Mouse (Mus musculus) hindbrain, embryonic 12.5 days (tissue): ENCODE measurements around the gene Macrod1. TPM values are rescaled to one million over a fixed set of nuclear protein-coding genes. Genes with fewer than 3 reads are reported as not detected.
A peak's percentile ranks its signal among the peaks of the same experiment; 100 is the strongest.
"Not testable (repeated sequence)": the region's sequence is repeated elsewhere in the genome, so short reads cannot be mapped to it uniquely, and the experiment has no call there.

Experiments
- ATAC-seq: fragments of 200-750 bp; cut with Nextera tagmentation; 2 replicates; pipeline ENCODE4 v1.8.0; 2017; ENCODE audit warnings: moderate TSS enrichment; ENCODE audit not compliant: low FRiP score
- H3K27ac ChIP-seq: fragments of 300-500 bp; sonication (generic); 2 replicates; pipeline ENCODE4 v1.5.1; 2016; ENCODE audit warnings: mild to moderate bottlenecking
- H3K27me3 ChIP-seq: fragments of 300-500 bp; sonication (generic); 2 replicates; pipeline ENCODE4 v1.6.1; 2016; ENCODE audit warnings: mild to moderate bottlenecking
- H3K36me3 ChIP-seq: fragments of 300-500 bp; sonication (generic); 2 replicates; pipeline ENCODE4 v1.6.1; 2016; ENCODE audit warnings: mild to moderate bottlenecking
- H3K4me1 ChIP-seq: fragments of 300-500 bp; sonication (generic); 2 replicates; pipeline ENCODE4 v1.6.1; 2016
- H3K4me2 ChIP-seq: fragments of 300-500 bp; sonication (generic); replicated peaks from 2 replicates; pipeline ENCODE4 v1.6.1; 2016; ENCODE audit warnings: mild to moderate bottlenecking
- H3K4me3 ChIP-seq: fragments of 300-500 bp; sonication (generic); 2 replicates; pipeline ENCODE4 v1.5.1; 2016; ENCODE audit warnings: mild to moderate bottlenecking
- H3K9ac ChIP-seq: fragments of 300-500 bp; sonication (generic); 2 replicates; pipeline ENCODE4 v1.6.1; 2016; ENCODE audit warnings: mild to moderate bottlenecking, moderate library complexity
- H3K9me3 ChIP-seq: fragments of 300-500 bp; sonication (generic); replicated peaks from 2 replicates; pipeline ENCODE4 v1.6.1; 2016; ENCODE audit warnings: mild to moderate bottlenecking
- WGBS: fragments of 180-500 bp; shearing (Covaris S2); methylation state at CpG from one replicate; pipeline ENCODE4 v1.1.7; 2016; 5-methylcytosine and 5-hydroxymethylcytosine counted together
- polyA plus RNA-seq: library from polyadenylated mRNA; unstranded; fragments of >200 nt; fragmentation: Nextera tagmentation; extraction: Ambion mirVana; gene quantifications from 2 replicates; pipeline ENCODE4 v1.2.1, GENCODE M21; 2016

The Macrod1 gene
- polyA plus RNA-seq, 1 experiment from 2014 or later, result 5.6 TPM

- 61% methylated on average over 6 of the region's 6 CpGs for WGBS
- H3K9ac ChIP-seq, result no peak overlapping the region
- ATAC-seq, result no peak
- no peak overlapping the region for H3K4me3 ChIP-seq
- H3K27ac ChIP-seq, result no peak overlapping the region
- H3K27me3 ChIP-seq, result peaks cover 47% of the 10 kb centered on the region
- H3K4me1 ChIP-seq, result peaks cover 66% of the 10 kb centered on the region
- H3K36me3 ChIP-seq, result no peaks in the 10 kb centered on the region
- H3K9me3 ChIP-seq, result no peaks in the 10 kb centered on the region
- no peak overlapping the region for H3K4me2 ChIP-seq
Measured at GRCm38 (mm10) chr19:7072221-7072620, 15.6 kb downstream of the Macrod1 start.

GRCm38 (mm10) chr19:7073997-7074781, 17.6 kb downstream of the Macrod1 start:
- Histone ChIP-seq H3K27ac (no peak overlapping the region; the same call in 1 of the 2 replicates), H3K36me3 (no peaks in the 10 kb centered on the region), H3K4me3 (no peak overlapping the region), H3K27me3 (peaks cover 42% of the 10 kb centered on the region), H3K4me1 (peaks cover 54% of the 10 kb centered on the region), H3K9me3 (no peaks in the 10 kb centered on the region), H3K4me2 (no peak overlapping the region), H3K9ac (no peak overlapping the region)
- ATAC-seq, result no peak
- 39% methylated on average over 12 of the region's 12 CpGs for WGBS

- peaks cover 46% of the 10 kb centered on the region for H3K27me3 ChIP-seq
- H3K4me2 ChIP-seq, H3K9ac ChIP-seq, H3K9me3 ChIP-seq, H3K4me3 ChIP-seq, ATAC-seq, H3K27ac ChIP-seq, H3K36me3 ChIP-seq: not testable (repeated sequence)
- 74% methylated on average over 11 of the region's 11 CpGs for WGBS
- H3K4me1 ChIP-seq, result peaks cover 50% of the 10 kb centered on the region
Measured at GRCm38 (mm10) chr19:7075336-7075735, 18.7 kb downstream of the Macrod1 start.

- 37% methylated on average over 9 of the region's 9 CpGs for WGBS
- Histone ChIP-seq H3K4me1 (peaks cover 31% of the 10 kb centered on the region), H3K4me2 (no peak overlapping the region), H3K27me3 (peaks cover 30% of the 10 kb centered on the region), H3K36me3 (no peaks in the 10 kb centered on the region), H3K4me3 (no peak overlapping the region), H3K9ac (no peak overlapping the region), H3K9me3 (no peaks in the 10 kb centered on the region), H3K27ac (no peak overlapping the region)
- no peak for ATAC-seq
Measured at GRCm38 (mm10) chr19:7077666-7078065, 21.1 kb downstream of the Macrod1 start.

GRCm38 (mm10) chr19:7078271-7078670, 21.7 kb downstream of the Macrod1 start:
- H3K9me3 ChIP-seq, result no peaks in the 10 kb centered on the region
- no peak overlapping the region for H3K4me3 ChIP-seq
- H3K27ac ChIP-seq, result no peak overlapping the region
- peaks cover 24% of the 10 kb centered on the region for H3K27me3 ChIP-seq
- H3K9ac ChIP-seq, result no peak overlapping the region
- 83% methylated on average over 7 of the region's 7 CpGs for WGBS
- no peak for ATAC-seq
- no peak overlapping the region for H3K4me2 ChIP-seq
- H3K36me3 ChIP-seq, result no peaks in the 10 kb centered on the region
- H3K4me1 ChIP-seq, result peaks cover 31% of the 10 kb centered on the region

GRCm38 (mm10) chr19:7081516-7082266, 25.1 kb downstream of the Macrod1 start:
- H3K4me2 ChIP-seq, result no peak overlapping the region
- H3K9ac ChIP-seq, result no peak overlapping the region
- 74% methylated on average over 7 of the region's 7 CpGs for WGBS
- H3K36me3 ChIP-seq, result no peaks in the 10 kb centered on the region
- no peaks in the 10 kb centered on the region for H3K9me3 ChIP-seq
- no peak overlapping the region for H3K27ac ChIP-seq
- H3K4me1 ChIP-seq, result peaks cover 44% of the 10 kb centered on the region
- no peak overlapping the region for H3K4me3 ChIP-seq
- ATAC-seq, result no peak
- H3K27me3 ChIP-seq, result peaks cover 26% of the 10 kb centered on the region

GRCm38 (mm10) chr19:7083035-7083794, 26.6 kb downstream of the Macrod1 start:
- Histone ChIP-seq H3K27ac (no peak overlapping the region), H3K4me2 (no peak overlapping the region), H3K4me1 (peaks cover 48% of the 10 kb centered on the region), H3K27me3 (peaks cover 34% of the 10 kb centered on the region), H3K9me3 (no peaks in the 10 kb centered on the region), H3K4me3 (no peak overlapping the region), H3K36me3 (no peaks in the 10 kb centered on the region), H3K9ac (no peak overlapping the region)
- 26% methylated on average over 14 of the region's 14 CpGs for WGBS
- ATAC-seq, result peak; percentile 68

GRCm38 (mm10) chr19:7084734-7085133, 28.1 kb downstream of the Macrod1 start:
- H3K4me1 ChIP-seq, result peaks cover 52% of the 10 kb centered on the region
- no peak overlapping the region for H3K27ac ChIP-seq
- no peak for ATAC-seq
- H3K36me3 ChIP-seq, result no peaks in the 10 kb centered on the region
- WGBS, result 48% methylated on average over 15 of the region's 15 CpGs
- H3K9me3 ChIP-seq, result no peaks in the 10 kb centered on the region
- no peak overlapping the region for H3K4me2 ChIP-seq
- no peak overlapping the region for H3K4me3 ChIP-seq
- H3K9ac ChIP-seq, result no peak overlapping the region
- peaks cover 33% of the 10 kb centered on the region for H3K27me3 ChIP-seq

GRCm38 (mm10) chr19:7088558-7088957, 31.9 kb downstream of the Macrod1 start:
- H3K27ac ChIP-seq, result no peak overlapping the region

GRCm38 (mm10) chr19:7089050-7089449, 32.4 kb downstream of the Macrod1 start:
- Histone ChIP-seq H3K4me2 (no peak overlapping the region), H3K36me3 (no peaks in the 10 kb centered on the region), H3K27me3 (peaks cover 38% of the 10 kb centered on the region), H3K9me3 (no peaks in the 10 kb centered on the region), H3K4me1 (peaks cover 77% of the 10 kb centered on the region), H3K9ac (no peak overlapping the region), H3K27ac (no peak overlapping the region), H3K4me3 (no peak overlapping the region)
- 60% methylated on average over 5 of the region's 5 CpGs for WGBS
- ATAC-seq, result no peak

More at GRCm38 (mm10) chr19:7088558-7088957, 31.9 kb downstream of the Macrod1 start:
- Histone ChIP-seq H3K4me3 (no peak overlapping the region), H3K4me2 (no peak overlapping the region), H3K4me1 (peaks cover 77% of the 10 kb centered on the region), H3K9me3 (no peaks in the 10 kb centered on the region), H3K9ac (no peak overlapping the region), H3K36me3 (no peaks in the 10 kb centered on the region), H3K27me3 (peaks cover 38% of the 10 kb centered on the region)
- 9% methylated on average over 9 of the region's 9 CpGs for WGBS
- ATAC-seq, result no peak

- peaks cover 72% of the 10 kb centered on the region for H3K4me1 ChIP-seq
- ATAC-seq, result no peak
- H3K36me3 ChIP-seq, result no peaks in the 10 kb centered on the region
- H3K4me3 ChIP-seq, result no peak overlapping the region
- peaks cover 36% of the 10 kb centered on the region for H3K27me3 ChIP-seq
- no peak overlapping the region for H3K4me2 ChIP-seq
- H3K9me3 ChIP-seq, result no peaks in the 10 kb centered on the region
- WGBS, result 21% methylated on average over 7 of the region's 7 CpGs
- no peak overlapping the region; the same call in 1 of the 2 replicates for H3K27ac ChIP-seq
- no peak overlapping the region for H3K9ac ChIP-seq
Measured at GRCm38 (mm10) chr19:7089842-7090251, 33.2 kb downstream of the Macrod1 start.
